Mouse (Mus musculus): ENCODE results near the gene Zfp983. TPM values are rescaled to one million over a fixed set of nuclear protein-coding genes. Genes with fewer than 3 reads are reported as not detected.

Zfp983 gene
- 10 to 100 TPM in 1 of 2 experiments, 1 to 10 TPM in 1; 8.7 to 10.7 TPM for total RNA-seq (2023)

GRCm38 (mm10) chr17:21650364-21650907 lies at the start of gene Zfp983:
Gene Zfp983 (plus strand): TSS chr17:21650624.

GRCm38 (mm10) chr17:21691560-21691959 lies 41.1 kb downstream of the Zfp983 start, which contains the start of gene Gm10226:
Gene Gm10226 (plus strand): TSS chr17:21691860.

GRCm38 (mm10) chr17:21707343-21707996 lies 57.0 kb downstream of the Zfp983 start, which contains the start of gene Zfp760:
Gene Zfp760 (plus strand): TSS chr17:21707741.

Other genes starting within 250 kb of the Zfp983 start
- gene Zfp54, start 227.4 kb upstream of the Zfp983 start, total RNA-seq (2023), result 1 to 10 TPM; 1.9 to 2.7 TPM
- 10 to 100 TPM; 21.6 to 22.3 TPM for gene Zfp51, start 200.2 kb upstream of the Zfp983 start, total RNA-seq (2023)
- 10 to 100 TPM; 26.1 to 33.3 TPM for gene Zfp53, start 161.6 kb upstream of the Zfp983 start, total RNA-seq (2023)
- 1 to 10 TPM; 7.0 to 8.9 TPM for gene Zfp52, start 115.1 kb upstream of the Zfp983 start, total RNA-seq (2023)
- 1 to 10 TPM; 1.5 to 2.7 TPM for gene Zfp948, start 83.6 kb upstream of the Zfp983 start, total RNA-seq (2023)
- 10 to 100 TPM in 1 of 2 experiments, 1 to 10 TPM in 1; 9.2 to 15.4 TPM for gene Gm10226, start 41.2 kb downstream of the Zfp983 start, total RNA-seq (2023)
- 1 to 10 TPM; 2.4 to 2.8 TPM for gene Zfp760, start 57.1 kb downstream of the Zfp983 start, total RNA-seq (2023)
- 1 to 10 TPM in 1 of 2 experiments, under 1 TPM in 1; 0.96 to 1.3 TPM for gene Zfp229, start 80.2 kb downstream of the Zfp983 start, total RNA-seq (2023)
- gene Zfp820, start 195.1 kb downstream of the Zfp983 start, total RNA-seq (2023), result 1 to 10 TPM in 1 of 2 experiments, under 1 TPM in 1; 0.98 to 1.0 TPM